Mouse (Mus musculus) megakaryocyte, embryonic 14.5 days (primary cell): ENCODE results near the gene D930048N14Rik. TPM values are rescaled to one million over a fixed set of nuclear protein-coding genes. Genes with fewer than 3 reads are reported as not detected.
"Not testable (repeated sequence)": the region's sequence is repeated elsewhere in the genome, so short reads cannot be mapped to it uniquely, and the experiment has no call there.

Experiments
- H3K27me3 ChIP-seq: replicated peaks from 2 replicates; pipeline ENCODE3; 2012; ENCODE audit warnings: inconsistent platforms
- H3K36me3 ChIP-seq: replicated peaks from 2 replicates; pipeline ENCODE3; 2012; ENCODE audit warnings: low read length, inconsistent platforms, mixed read lengths
- H3K4me1 ChIP-seq: 2 replicates; pipeline ENCODE4 v1.6.1; 2012; ENCODE audit warnings: inconsistent platforms
- H3K4me3 ChIP-seq: replicated peaks from 2 replicates; pipeline ENCODE3; 2012; ENCODE audit warnings: moderate library complexity, mild to moderate bottlenecking, inconsistent platforms
- H3K9me3 ChIP-seq: 2 replicates; pipeline ENCODE4 v1.6.1; 2012; ENCODE audit warnings: inconsistent platforms
- FLI1 ChIP-seq: IDR thresholded peaks from 2 replicates; pipeline ENCODE4 v1.6.1; 2012; ENCODE audit warnings: low read length, inconsistent platforms, mixed read lengths
- GATA1 ChIP-seq: IDR thresholded peaks from 3 replicates; pipeline ENCODE4 v1.6.1; 2012; ENCODE audit warnings: mixed read lengths, low read length, inconsistent platforms, borderline replicate concordance
- polyA plus RNA-seq: library from polyadenylated mRNA; stranded (reverse); fragments of >175 nt; gene quantifications from 2 replicates; pipeline ENCODE4 v1.2.3, GENCODE M21; 2012; ENCODE audit warnings: low replicate concordance; ENCODE audit not compliant: insufficient read depth

The D930048N14Rik gene
- polyA plus RNA-seq, 1 experiment, result not detected

DNA sequence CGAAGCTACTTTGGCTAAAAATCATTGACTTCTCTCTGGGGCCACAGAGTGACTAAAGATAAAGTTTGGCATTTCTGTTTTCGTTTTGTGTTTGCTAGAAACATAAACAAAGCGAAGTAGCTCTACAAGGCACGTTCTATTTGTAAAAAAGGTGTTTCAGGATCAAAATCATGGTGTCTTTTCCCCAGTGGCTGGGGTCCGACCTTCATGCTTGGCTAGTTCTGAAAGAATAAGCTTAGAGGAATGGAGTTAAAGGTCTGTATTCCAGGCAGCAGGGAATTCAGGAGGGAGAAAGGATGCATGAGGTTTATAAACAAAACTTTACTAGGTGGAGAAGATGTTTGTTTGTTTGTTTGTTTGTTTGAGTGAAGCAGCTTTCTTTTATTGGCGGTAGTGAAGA, 38.6 kb downstream of the D930048N14Rik start:
- no peaks in the 10 kb centered on the region for H3K9me3 ChIP-seq
- H3K36me3 ChIP-seq, result peaks cover 32% of the 10 kb centered on the region
- H3K4me1 ChIP-seq, result peaks cover 18% of the 10 kb centered on the region
- TF ChIP-seq GATA1 (no peak), FLI1 (no peak)
- no peaks in the 10 kb centered on the region for H3K27me3 ChIP-seq
- peak overlapping the region; percentile 96 for H3K4me3 ChIP-seq

DNA sequence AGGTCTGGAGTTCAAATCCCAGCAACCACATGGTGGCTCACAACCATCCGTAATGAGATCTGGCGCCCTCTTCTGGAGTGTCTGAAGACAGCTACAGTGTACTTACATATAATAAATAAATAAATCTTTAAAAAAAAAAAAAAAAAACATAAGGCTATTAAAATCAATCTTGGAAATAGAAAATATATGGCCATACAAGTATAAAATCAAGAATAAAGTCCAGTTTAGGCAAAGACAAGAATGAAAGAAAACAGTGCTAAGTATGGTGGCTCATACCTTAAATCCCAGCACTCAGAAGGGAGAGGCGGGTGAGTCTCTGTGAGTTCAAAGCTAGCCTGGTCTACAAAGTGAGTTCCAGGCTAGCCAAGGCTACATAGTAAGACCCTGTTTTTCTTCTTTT, 39.8 kb downstream of the D930048N14Rik start:
- H3K27me3 ChIP-seq, H3K4me3 ChIP-seq, H3K9me3 ChIP-seq: not testable (repeated sequence)
- Histone ChIP-seq H3K4me1 (peaks cover 18% of the 10 kb centered on the region), H3K36me3 (peaks cover 31% of the 10 kb centered on the region)

DNA sequence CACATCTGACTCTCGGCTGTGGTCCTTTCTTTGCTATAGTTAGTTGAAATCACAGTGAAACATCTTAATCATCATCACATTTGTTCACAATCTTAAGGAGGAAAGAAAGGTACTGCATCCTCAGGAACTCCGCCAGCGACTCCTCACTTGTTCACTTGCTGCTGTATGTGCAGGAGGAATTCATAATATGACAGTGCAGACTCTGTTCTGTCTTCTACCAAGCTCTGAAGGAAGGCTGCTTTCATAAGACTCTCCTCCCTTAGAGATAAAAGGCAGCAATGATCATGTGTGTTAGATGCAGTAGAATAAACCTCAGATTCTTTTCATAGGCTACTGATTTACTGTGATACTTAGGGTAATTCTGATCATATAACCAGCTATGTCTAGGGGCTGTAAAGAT, 44.2 kb downstream of the D930048N14Rik start:
- H3K27me3 ChIP-seq, result no peaks in the 10 kb centered on the region
- H3K4me1 ChIP-seq, result no peaks in the 10 kb centered on the region
- H3K36me3 ChIP-seq, result peaks cover 65% of the 10 kb centered on the region
- no peak overlapping the region for H3K4me3 ChIP-seq
- no peak for TF ChIP-seq GATA1
- TF ChIP-seq FLI1, result no peak
- H3K9me3 ChIP-seq, result 0 out of 2 replicates have a peak, but pooled peaks cover 2% of the 10 kb centered on the region

DNA sequence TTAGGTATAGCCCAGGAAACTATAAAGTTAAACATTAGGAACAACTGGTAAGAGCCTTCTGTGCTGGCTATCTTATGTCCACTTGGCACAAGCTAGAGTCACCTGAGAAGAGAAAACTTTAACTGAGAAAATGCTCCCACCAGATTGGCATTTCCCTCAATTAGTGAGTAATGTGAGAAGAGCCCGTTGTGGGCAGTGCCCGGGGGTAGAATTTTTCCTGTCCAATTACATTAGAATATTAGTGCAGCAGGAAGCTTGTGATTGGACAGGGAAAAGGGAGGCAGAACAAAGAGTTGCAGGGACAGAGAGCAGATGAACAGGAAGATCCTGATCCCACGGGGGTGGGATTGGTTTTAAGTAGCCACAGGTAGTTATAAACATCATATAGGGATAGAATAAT, 52.1 kb downstream of the D930048N14Rik start:
- Histone ChIP-seq H3K9me3 (0 out of 2 replicates have a peak, but pooled peaks cover 2% of the 10 kb centered on the region), H3K27me3 (no peaks in the 10 kb centered on the region), H3K4me3 (no peak overlapping the region), H3K36me3 (peaks cover 89% of the 10 kb centered on the region), H3K4me1 (peaks cover 3% of the 10 kb centered on the region)
- TF ChIP-seq GATA1 (no peak), FLI1 (no peak)

DNA sequence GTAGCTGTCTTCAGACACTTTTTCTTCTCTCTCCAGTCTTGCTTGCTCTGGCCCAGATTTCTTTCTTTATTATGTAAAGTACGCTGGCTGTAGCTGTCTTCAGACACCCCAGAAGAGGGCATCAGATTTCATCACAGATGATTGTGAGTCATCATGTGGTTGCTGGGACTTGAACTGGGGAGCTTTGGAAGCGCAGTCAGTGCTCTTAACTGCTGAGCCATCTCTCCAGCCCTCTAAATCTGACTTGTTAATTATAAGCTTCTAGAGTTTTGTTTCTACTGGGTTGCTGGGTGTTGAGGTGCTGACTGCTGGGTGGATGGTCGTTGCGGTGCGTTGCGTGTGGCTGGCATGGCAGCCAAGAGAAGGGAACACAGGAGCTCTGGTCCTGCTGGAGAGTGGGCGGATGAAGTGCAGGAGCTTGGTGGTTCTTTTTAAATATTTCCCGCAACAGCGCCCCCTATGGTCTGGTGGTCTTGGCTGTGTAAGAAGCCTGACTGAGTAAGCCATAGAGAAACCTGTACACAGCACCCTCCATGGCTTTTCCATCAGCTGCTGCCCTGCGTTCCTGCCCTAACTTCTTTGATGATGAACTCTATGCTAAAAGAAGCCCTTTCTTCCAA, 52.7 kb downstream of the D930048N14Rik start:
- TF ChIP-seq GATA1, result no peak
- TF ChIP-seq FLI1, result no peak
- no peak overlapping the region for H3K4me3 ChIP-seq
- no peaks in the 10 kb centered on the region for H3K27me3 ChIP-seq
- H3K9me3 ChIP-seq, result 0 out of 2 replicates have a peak, but pooled peaks cover 2% of the 10 kb centered on the region
- H3K4me1 ChIP-seq, result peaks cover 3% of the 10 kb centered on the region
- peaks cover 90% of the 10 kb centered on the region for H3K36me3 ChIP-seq

DNA sequence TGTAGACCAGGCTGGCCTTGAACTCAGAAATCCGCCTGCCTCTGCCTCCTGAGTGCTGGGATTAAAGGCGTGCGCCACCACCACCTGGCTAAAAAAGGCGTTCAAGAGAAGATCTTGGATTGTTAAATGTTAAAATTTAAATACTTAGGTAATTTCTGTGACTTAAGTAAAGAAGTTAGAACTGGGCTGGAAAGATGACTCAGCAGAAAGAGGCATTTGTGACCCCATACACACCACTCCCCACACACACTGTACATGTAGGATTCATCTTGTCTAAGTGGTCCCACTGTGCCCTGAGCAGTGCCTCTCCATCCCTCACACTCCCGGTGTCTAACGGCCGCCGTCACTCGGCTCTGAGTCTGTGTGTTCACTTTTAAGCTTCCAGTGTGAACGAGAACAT, 55.7 kb downstream of the D930048N14Rik start:
- no peak for TF ChIP-seq GATA1
- no peak for TF ChIP-seq FLI1
- no peak overlapping the region for H3K4me3 ChIP-seq
- no peaks in the 10 kb centered on the region for H3K27me3 ChIP-seq
- H3K36me3 ChIP-seq, result peaks cover 86% of the 10 kb centered on the region
- H3K9me3 ChIP-seq, result no peaks in the 10 kb centered on the region
- H3K4me1 ChIP-seq, result peaks cover 3% of the 10 kb centered on the region

DNA sequence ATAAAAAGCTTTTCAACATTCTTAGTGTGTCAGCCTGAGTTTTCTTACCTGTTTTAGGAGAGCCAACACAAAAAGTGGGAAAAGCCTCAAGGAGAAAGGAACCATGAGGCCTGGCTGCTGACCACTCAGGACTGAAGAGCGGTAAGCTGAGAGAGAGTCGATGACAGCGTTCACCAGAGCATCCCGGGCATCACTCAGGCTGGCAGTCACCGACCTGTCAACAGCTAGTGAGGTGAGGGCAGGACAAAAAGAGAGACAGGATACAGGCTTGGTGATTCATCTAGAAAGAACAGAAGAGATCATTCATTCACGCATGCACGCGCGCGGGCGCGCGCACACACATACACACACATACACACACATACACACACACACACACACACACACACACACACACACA, 56.3 kb downstream of the D930048N14Rik start:
- no peak for TF ChIP-seq FLI1
- TF ChIP-seq GATA1, result no peak
- peaks cover 3% of the 10 kb centered on the region for H3K4me1 ChIP-seq
- H3K36me3 ChIP-seq, result peaks cover 86% of the 10 kb centered on the region
- H3K4me3 ChIP-seq, result no peak overlapping the region
- no peaks in the 10 kb centered on the region for H3K27me3 ChIP-seq
- H3K9me3 ChIP-seq, result no peaks in the 10 kb centered on the region

Other genes with a start within 250 kb of the D930048N14Rik start
- 10.1 and 21.6 TPM in 2 replicates for gene Phykpl, start 66.2 kb upstream of the D930048N14Rik start, polyA plus RNA-seq
- 373 and 587 TPM in 2 replicates for gene Hnrnpab, start 44.1 kb upstream of the D930048N14Rik start, polyA plus RNA-seq
- 44.8 and 144 TPM in 2 replicates for gene Nhp2, start 31.2 kb upstream of the D930048N14Rik start, polyA plus RNA-seq
- 12.9 and 15.1 TPM in 2 replicates for gene Rmnd5b, start 15.1 kb upstream of the D930048N14Rik start, polyA plus RNA-seq
- gene N4bp3, start 112 bp upstream of the D930048N14Rik start, polyA plus RNA-seq, result 2.5 and 6.0 TPM in 2 replicates
- gene 0610009B22Rik, start 37.9 kb downstream of the D930048N14Rik start, polyA plus RNA-seq, result 1.7 TPM in 1 of 2 replicates, not detected in the other
- gene Sec24a, start 112.7 kb downstream of the D930048N14Rik start, polyA plus RNA-seq, result 2.6 and 8.2 TPM in 2 replicates
- 8.5 TPM in 1 of 2 replicates, not detected in the other for gene Sar1b, start 112.7 kb downstream of the D930048N14Rik start, polyA plus RNA-seq
- gene Jade2, start 206.7 kb downstream of the D930048N14Rik start, polyA plus RNA-seq, result 0.26 and 3.6 TPM in 2 replicates